Mouse (Mus musculus) CH12.LX (cell line): Measurements from ENCODE around the gene Npas2. TPM values are rescaled to one million over a fixed set of nuclear protein-coding genes. Genes with fewer than 3 reads are reported as not detected.

Experiments used
- DNase-seq: peaks from one replicate; pipeline ENCODE4 v3.0.0-alpha.2; 2013; ENCODE audit errors: extremely low read depth
- H3K27ac ChIP-seq: 2 replicates; pipeline ENCODE4 v1.5.1; 2012; ENCODE audit warnings: low read depth, mild to moderate bottlenecking, control low read depth, moderate library complexity; ENCODE audit not compliant: insufficient read depth
- H3K27me3 ChIP-seq: replicated peaks from 2 replicates; pipeline ENCODE3; 2012; ENCODE audit warnings: inconsistent platforms
- H3K36me3 ChIP-seq, 2 experiments: replicated peaks in 1 of 2; 2 replicates each; pipeline versions ENCODE3 to v1.6.1; 2012; ENCODE audit warnings: inconsistent platforms in 1 of 2, low read length in 1 of 2, mild to moderate bottlenecking in 1 of 2, mixed read lengths in 1 of 2, moderate library complexity in 1 of 2; ENCODE audit not compliant: control insufficient read depth in 1 of 2, insufficient read depth in 1 of 2
- H3K4me1 ChIP-seq, 2 experiments: 2 replicates each; pipeline ENCODE4 v1.6.1; 2012; ENCODE audit warnings: inconsistent platforms in 1 of 2, moderate library complexity in 1 of 2; ENCODE audit not compliant: insufficient read depth in 2 of 2, control insufficient read depth in 1 of 2
- H3K4me2 ChIP-seq: 2 replicates; pipeline ENCODE4 v1.6.1; 2012; ENCODE audit warnings: low read depth, mild to moderate bottlenecking, control low read depth; ENCODE audit not compliant: poor library complexity, insufficient read depth, severe bottlenecking
- H3K4me3 ChIP-seq, 3 experiments: fragments of 150-350 bp in 1 of 3; sonication (generic) in 1 of 3; replicated peaks in 1 of 3; 2 replicates each; pipeline versions ENCODE3 to v1.5.1; 2011 to 2012; ENCODE audit warnings: low read depth in 2 of 3, low read length in 2 of 3, mild to moderate bottlenecking in 2 of 3, moderate library complexity in 2 of 3, control low read depth in 1 of 3, improper control_type of control experiment in 1 of 3, inconsistent platforms in 1 of 3, mixed read lengths in 1 of 3; ENCODE audit not compliant: poor library complexity in 1 of 3
- H3K79me2 ChIP-seq: replicated peaks from 2 replicates; pipeline ENCODE4 v1.6.1; 2012; ENCODE audit warnings: mild to moderate bottlenecking, moderate library complexity; ENCODE audit not compliant: control insufficient read depth, poor library complexity, insufficient read depth, severe bottlenecking; ENCODE audit errors: extremely low read depth
- H3K9ac ChIP-seq: 2 replicates; pipeline ENCODE4 v1.6.1; 2012; ENCODE audit warnings: low read depth, mild to moderate bottlenecking, control low read depth, moderate library complexity; ENCODE audit not compliant: insufficient read depth
- H3K9me3 ChIP-seq: replicated peaks from 2 replicates; pipeline ENCODE3; 2012; ENCODE audit warnings: low read length, inconsistent platforms, mixed read lengths
- CHD1 ChIP-seq: IDR thresholded peaks from 2 replicates; pipeline ENCODE4 v1.6.1; 2012; ENCODE audit warnings: low read depth, low read length, improper control_type of control experiment, inconsistent platforms
- CHD2 ChIP-seq: IDR thresholded peaks from 2 replicates; pipeline ENCODE4 v1.6.1; 2011; ENCODE audit warnings: low read length, improper control_type of control experiment
- E2F4 ChIP-seq: IDR thresholded peaks from 2 replicates; pipeline ENCODE4 v1.6.1; 2011; ENCODE audit warnings: low read depth, low read length, improper control_type of control experiment; ENCODE audit not compliant: insufficient replicate concordance
- GABPA ChIP-seq: IDR thresholded peaks from 2 replicates; pipeline ENCODE4 v1.6.1; 2012; ENCODE audit warnings: low read depth, low read length, improper control_type of control experiment, inconsistent platforms; ENCODE audit not compliant: insufficient replicate concordance
- JUN ChIP-seq: IDR thresholded peaks from 2 replicates; pipeline ENCODE4 v1.6.1; 2011; ENCODE audit warnings: low read depth, mild to moderate bottlenecking, low read length, improper control_type of control experiment, moderate library complexity; ENCODE audit not compliant: insufficient read depth
- JUND ChIP-seq: conservative IDR thresholded peaks from 2 replicates; pipeline ENCODE4 v1.6.1; 2011; ENCODE audit warnings: low read depth, low read length, improper control_type of control experiment
- KAT2A ChIP-seq: IDR thresholded peaks from 2 replicates; pipeline ENCODE4 v1.6.1; 2012; ENCODE audit warnings: low read length, improper control_type of control experiment, inconsistent platforms; ENCODE audit not compliant: insufficient replicate concordance
- MAX ChIP-seq: IDR thresholded peaks from 2 replicates; pipeline ENCODE4 v1.6.1; 2011; ENCODE audit warnings: low read length, improper control_type of control experiment
- MYC ChIP-seq: IDR thresholded peaks from 2 replicates; pipeline ENCODE4 v1.6.1; 2011; ENCODE audit warnings: low read depth, mild to moderate bottlenecking, improper control_type of control experiment, low read length
- NELFE ChIP-seq: IDR thresholded peaks from 2 replicates; pipeline ENCODE4 v1.6.1; 2011; ENCODE audit warnings: low read depth, low read length, improper control_type of control experiment
- POLR2A ChIP-seq: IDR thresholded peaks from 2 replicates; pipeline ENCODE4 v1.6.1; 2011; ENCODE audit warnings: low read depth, mild to moderate bottlenecking, improper control_type of control experiment, low read length
- SIN3A ChIP-seq: IDR thresholded peaks from 2 replicates; pipeline ENCODE4 v1.6.1; 2012; ENCODE audit warnings: low read length, improper control_type of control experiment, inconsistent platforms
- UBTF ChIP-seq: IDR thresholded peaks from 2 replicates; pipeline ENCODE4 v1.6.1; 2012; ENCODE audit warnings: low read depth, mild to moderate bottlenecking, inconsistent platforms, low read length, improper control_type of control experiment, moderate library complexity
- USF1 ChIP-seq: IDR thresholded peaks from 2 replicates; pipeline ENCODE4 v1.6.1; 2014; ENCODE audit warnings: low read depth, mild to moderate bottlenecking, inconsistent platforms, low read length, improper control_type of control experiment
- USF2 ChIP-seq: conservative IDR thresholded peaks from 2 replicates; pipeline ENCODE4 v1.6.1; 2011; ENCODE audit warnings: low read depth, low read length, improper control_type of control experiment
- ZKSCAN1 ChIP-seq: IDR thresholded peaks from 2 replicates; pipeline ENCODE4 v1.6.1; 2012; ENCODE audit warnings: low read depth, inconsistent platforms, low read length, improper control_type of control experiment, borderline replicate concordance
- ZNF384 ChIP-seq: IDR thresholded peaks from 2 replicates; pipeline ENCODE4 v1.6.1; 2012; ENCODE audit warnings: low read depth, low read length, improper control_type of control experiment, inconsistent platforms
- dilution Hi-C: fragments of 300-500 bp; cut with MboI; formaldehyde crosslinking; loops from 2 replicates; pipeline ENCODE4 v1.14.3; 2020; ENCODE audit warnings: low sequenced_read_pairs; ENCODE audit not compliant: extremely low pct_unique_long_range_greater_than_20kb, extremely low pct_ligation_motif_present
- in situ Hi-C: fragments of 300-500 bp; cut with MboI; formaldehyde crosslinking; loops from 3 replicates; pipeline ENCODE4 v1.14.3; 2019; ENCODE audit warnings: low sequenced_read_pairs, low pct_ligation_motif_present, low pct_unique_long_range_greater_than_20kb, mixed read lengths
- polyA plus RNA-seq: library from polyadenylated mRNA; unstranded; fragments of >175 nt; gene quantifications from 2 replicates; pipeline ENCODE4 v1.2.1, GENCODE M21; 2012; ENCODE audit warnings: low read depth; ENCODE audit not compliant: insufficient read length
- total RNA-seq, 2 experiments: library from RNA; depleted of rRNA; stranded (reverse); fragments of 300-350 nt in 1 of 2; fragments of >200 nt in 1 of 2; gene quantifications; 2 replicates each; pipeline ENCODE4 v1.2.3; 2012 to 2014

Npas2 gene
- total RNA-seq (2012; rRNA removed) (not detected in 2 replicates), total RNA-seq (2014; rRNA removed) (not detected in 2 replicates), polyA plus RNA-seq (0.13 TPM in 1 of 2 replicates, not detected in the other)

DNA sequence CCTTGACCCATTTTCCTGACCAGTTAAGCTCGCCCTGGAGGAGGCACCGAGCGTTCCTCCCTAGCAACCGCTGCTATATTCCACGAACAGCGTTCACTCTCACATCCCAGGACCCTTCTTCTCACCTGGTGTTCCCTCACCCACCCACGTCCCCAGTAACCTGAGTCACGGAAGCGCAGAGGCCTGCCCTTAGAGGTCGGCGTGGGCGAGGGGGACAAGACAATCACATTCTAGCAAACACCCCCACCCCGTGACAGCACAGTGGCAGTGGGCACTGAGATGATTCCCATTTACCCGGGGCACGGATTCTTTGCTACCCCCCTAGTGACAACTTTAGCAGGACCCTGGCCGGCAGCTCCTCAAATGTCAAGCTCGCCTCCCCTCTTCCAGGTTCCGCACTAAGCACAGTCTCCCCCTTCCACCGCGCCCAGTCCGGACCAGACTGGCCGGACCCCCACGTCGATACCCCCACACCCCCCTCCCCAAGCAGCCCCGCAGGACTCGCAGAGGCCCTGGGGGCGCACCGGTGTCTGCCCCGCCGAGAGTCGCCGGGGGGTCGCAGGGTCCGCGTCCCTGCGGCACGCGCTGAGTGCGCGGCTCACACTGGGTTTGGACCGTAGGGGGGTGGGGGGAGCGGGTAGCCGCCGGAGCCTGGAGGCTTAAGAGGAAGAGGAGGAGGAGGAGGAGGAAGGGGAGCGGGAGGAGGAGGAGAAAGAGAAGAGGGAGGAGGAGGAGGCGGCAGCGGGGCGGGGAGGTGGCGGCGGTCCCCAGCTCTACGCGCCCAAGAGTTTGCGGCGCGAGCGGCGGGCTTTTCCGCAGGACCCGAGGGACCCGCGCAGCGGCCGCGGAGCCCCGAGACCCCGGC lies at the start of gene Npas2:
Gene Npas2, plus strand, starts transcription at position 735 of the 865 bp plus-strand sequence.
- H3K4me1 ChIP-seq = peaks cover 0 to 6% of the 10 kb centered on the region in 2 experiments; a peak in 2 of 4 replicates
- in situ Hi-C loops = no loop called here
- H3K9ac ChIP-seq = no peak within 1 kb of the TSS

DNA sequence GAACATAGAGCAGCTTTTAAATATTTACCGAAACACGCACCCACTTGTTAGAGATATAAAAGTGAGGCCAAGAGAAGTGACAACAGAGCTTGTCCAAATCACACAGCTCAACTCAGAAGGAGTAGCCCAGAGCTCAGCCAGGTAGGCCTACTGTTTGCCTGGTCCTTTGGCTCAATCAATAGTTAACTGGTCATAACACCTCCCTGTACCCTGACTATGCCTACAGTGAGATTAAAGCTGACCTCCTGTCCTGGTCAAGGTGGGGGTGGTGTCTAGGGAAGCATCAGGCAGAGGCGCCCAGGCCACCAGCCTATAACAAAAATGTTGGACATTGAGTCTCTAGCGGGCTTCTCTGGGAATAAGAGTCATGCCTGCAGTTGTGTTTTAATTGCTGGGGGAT lies 36.8 kb upstream of the Npas2 start:
- in situ Hi-C loops = no loop called here

More for the DNA sequence above, at the start of gene Npas2:
- Histone ChIP-seq H3K9me3 (peaks cover 17% of the 10 kb centered on the region), H3K79me2 (no peaks in the 10 kb centered on the region), H3K4me2 (no peak within 1 kb of the TSS), H3K27me3 (no peaks in the 10 kb centered on the region), H3K36me3 (no peaks in the 10 kb centered on the region), H3K4me3 (no peak within 1 kb of the TSS), H3K27ac (no peak within 1 kb of the TSS)
- DNase-seq = no peak
- TF ChIP-seq KAT2A (no peak), JUN (no peak), ZKSCAN1 (no peak), NELFE (no peak), UBTF (no peak), ZNF384 (no peak), JUND (no peak), POLR2A (no peak), CHD2 (no peak), MAX (no peak), CHD1 (no peak), USF1 (no peak), USF2 (no peak), GABPA (no peak)
- dilution Hi-C loops = no loop called here

More for the DNA sequence above, 36.8 kb upstream of the Npas2 start:
- Histone ChIP-seq H3K9me3 (no peaks in the 10 kb centered on the region), H3K79me2 (no peaks in the 10 kb centered on the region), H3K36me3 (no peaks in the 10 kb centered on the region), H3K27ac (no peak overlapping the region), H3K27me3 (peaks cover 2% of the 10 kb centered on the region), H3K4me2 (no peak overlapping the region), H3K4me1 (no peaks in the 10 kb centered on the region), H3K9ac (no peak overlapping the region), H3K4me3 (no peak overlapping the region)
- DNase-seq = no peak
- no peak for TF ChIP-seq NELFE
- no peak for TF ChIP-seq E2F4
- no peak for TF ChIP-seq SIN3A
- TF ChIP-seq MYC = no peak
- dilution Hi-C loops = no loop called here
